Mouse (Mus musculus) spleen, embryonic (tissue): Measurements from ENCODE around the gene Egfl7.

Experiments
- CTCF ChIA-PET: fragments of 350-600 bp; sonication (Branson Sonifier 250); formaldehyde crosslinking; loops from one replicate; lab custom pipeline; 2022; lab: Charles Lee

Gene Egfl7

DNA sequence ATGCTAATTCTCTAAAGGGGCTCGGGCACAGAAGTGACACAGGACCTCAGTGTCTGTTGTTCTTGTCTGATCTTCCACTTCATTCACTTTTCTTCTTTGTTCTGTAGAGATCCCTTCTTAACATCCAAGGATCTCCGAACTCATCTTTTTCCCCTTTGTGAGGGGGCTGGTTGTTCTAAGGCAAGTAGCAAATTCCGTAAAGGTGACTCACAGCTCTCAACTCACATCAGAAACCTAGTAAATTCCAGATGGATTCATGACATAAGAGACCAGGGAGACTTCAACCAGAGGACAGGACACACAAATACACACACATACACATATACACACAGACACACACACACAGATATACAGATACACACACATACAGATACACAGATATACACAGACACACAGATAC, 30.7 kb downstream of the Egfl7 start:
- CTCF ChIA-PET, result interaction anchor here (0.5 kb wide), 1 partner anchor 16 kb away, joined by 3 read pairs; no protein-coding TSS in a partner anchor

DNA sequence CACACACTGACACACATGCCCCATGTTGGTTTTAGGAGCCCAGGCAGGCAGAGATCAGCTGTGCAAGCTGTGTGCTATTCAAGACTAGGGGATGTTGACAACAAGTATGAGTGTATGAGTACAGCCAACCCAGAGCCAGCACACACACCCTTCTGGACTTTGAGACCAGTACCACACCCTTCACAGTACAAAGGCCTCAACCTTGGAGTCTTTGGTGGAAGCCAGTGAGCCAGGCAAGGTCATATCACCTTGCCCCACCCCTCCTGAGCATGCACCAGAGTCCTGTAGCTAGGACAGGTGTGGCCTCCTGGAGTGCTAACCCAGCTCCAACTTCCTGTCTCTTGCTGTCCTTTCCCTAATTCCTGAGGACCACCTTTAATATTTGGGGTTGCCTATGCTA, 31.2 kb downstream of the Egfl7 start:
- CTCF ChIA-PET, result interaction anchor here (0.7 kb wide), 1 partner anchor 31 kb away, joined by 12 read pairs; no protein-coding TSS in a partner anchor

- CTCF ChIA-PET, result no interaction called here
These were observed 32.1 kb downstream of the Egfl7 start for GRCm38 (mm10) chr2:26611896-26612295.

DNA sequence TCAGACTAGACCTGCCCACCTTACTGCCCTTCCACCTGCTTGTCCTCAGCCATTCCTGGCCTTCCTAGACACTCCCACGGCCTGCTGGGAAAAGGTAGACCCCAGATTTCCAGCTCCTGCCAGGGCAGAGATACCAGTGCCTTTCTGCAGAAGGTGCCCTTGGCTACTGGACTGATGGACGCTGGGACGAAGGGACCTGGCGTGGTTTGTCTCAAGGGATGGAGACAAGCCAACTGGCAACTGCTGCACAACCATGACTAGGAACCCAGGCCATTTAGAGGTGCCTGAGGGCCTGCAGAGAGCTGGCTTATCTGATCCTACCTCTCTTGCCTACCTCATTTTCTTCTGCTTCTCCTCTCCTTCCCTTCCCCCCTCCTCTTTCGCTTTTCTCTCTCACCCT, 35.1 kb downstream of the Egfl7 start:
- CTCF ChIA-PET, result no interaction called here

GRCm38 (mm10) chr2:26615459-26616124, 35.8 kb downstream of the Egfl7 start:
- CTCF ChIA-PET, result no interaction called here

GRCm38 (mm10) chr2:26617331-26617730, 37.5 kb downstream of the Egfl7 start:
- CTCF ChIA-PET, result no interaction called here

- CTCF ChIA-PET, result no interaction called here
These were observed 38.1 kb downstream of the Egfl7 start for GRCm38 (mm10) chr2:26617928-26618327.

- CTCF ChIA-PET, result no interaction called here
These were observed 41.4 kb downstream of the Egfl7 start for GRCm38 (mm10) chr2:26621246-26621645.

GRCm38 (mm10) chr2:26622984-26623383, 43.2 kb downstream of the Egfl7 start:
- CTCF ChIA-PET, result no interaction called here

- CTCF ChIA-PET, result no interaction called here
These were observed 45.6 kb downstream of the Egfl7 start for GRCm38 (mm10) chr2:26625419-26625818.

GRCm38 (mm10) chr2:26626081-26626480, 46.3 kb downstream of the Egfl7 start:
- CTCF ChIA-PET, result interaction anchor here (0.6 kb wide), 1 partner anchor 98 kb away, joined by 4 read pairs; no protein-coding TSS in a partner anchor

DNA sequence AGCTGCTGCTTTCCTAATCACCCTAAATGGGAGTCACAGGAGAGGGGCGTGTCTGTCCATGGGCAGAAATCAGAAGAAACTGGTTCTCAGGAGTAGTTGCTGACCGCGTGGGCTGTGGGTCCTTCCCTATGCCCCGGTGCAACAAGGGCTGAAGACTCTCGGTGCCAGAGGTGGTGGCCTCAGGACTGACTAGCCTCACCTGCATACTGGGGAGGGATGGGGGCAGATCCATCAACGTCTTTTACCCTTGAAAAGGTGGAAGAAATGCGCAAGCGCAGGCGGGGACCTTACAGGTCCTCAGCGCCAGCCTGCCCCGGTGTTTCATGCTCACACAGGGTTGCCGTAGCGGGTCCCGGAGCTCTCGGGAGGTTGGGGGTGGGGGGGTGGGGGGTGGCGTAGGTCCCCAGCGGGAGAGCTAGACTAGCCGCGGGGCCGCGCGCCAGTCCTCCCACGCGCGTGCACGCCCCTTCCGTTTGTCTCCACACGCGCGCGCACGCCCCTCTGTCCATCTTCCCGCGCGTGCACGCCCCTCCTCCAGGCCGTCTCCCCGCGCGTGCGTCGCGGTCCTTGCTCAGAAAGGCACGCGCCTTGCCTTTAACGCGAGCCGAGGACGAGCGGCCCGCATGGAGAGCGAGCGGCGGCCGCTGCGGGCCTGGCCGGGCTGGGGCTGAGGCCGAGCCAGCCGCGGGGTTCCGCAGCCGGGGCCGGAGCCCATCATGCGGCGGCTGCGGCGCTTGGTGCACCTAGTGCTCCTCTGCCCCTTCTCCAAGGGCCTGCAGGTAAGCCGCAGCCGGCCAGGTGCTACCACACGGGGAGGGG, 48.3 kb downstream of the Egfl7 start, which contains the start of gene Fam69b:
Gene Fam69b (plus strand): TSS at position 537 of the 819 bp plus-strand sequence.
- CTCF ChIA-PET, result no interaction called here

DNA sequence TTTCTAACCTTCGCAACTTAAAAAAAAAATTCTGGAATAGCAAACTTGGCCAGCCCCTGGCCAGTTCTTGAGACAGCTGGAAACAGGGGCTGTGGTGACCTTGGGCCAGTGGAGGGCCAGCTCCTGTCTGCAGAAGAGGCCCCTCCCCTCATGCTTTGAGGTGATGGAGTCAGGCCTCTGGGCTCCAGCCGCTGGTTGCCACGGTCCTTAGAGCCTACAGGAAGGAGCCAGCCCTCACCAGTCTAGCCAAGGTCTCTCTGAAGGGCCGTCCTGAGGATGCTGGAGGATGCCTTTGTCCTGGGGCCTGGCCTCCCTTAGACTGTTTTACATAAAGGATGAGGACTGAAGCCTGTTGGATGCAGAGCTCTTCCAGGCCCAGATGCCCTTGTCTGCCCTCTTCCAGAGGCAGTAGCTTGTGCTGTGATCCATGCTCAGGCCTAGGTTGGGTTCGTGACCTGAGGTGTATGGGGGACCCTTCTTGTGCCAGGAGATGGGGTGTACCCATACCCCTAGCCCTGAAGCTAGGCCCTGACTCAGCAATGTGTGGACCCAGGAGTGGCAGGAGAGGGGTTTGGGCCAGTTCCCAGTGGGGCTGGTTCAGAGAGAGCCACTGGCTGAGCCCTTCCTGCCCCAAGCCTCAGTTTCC, 49.1 kb downstream of the Egfl7 start:
- CTCF ChIA-PET, result interaction anchor here (0.5 kb wide), 1 partner anchor 303 kb away, joined by 3 read pairs; no protein-coding TSS in a partner anchor

DNA sequence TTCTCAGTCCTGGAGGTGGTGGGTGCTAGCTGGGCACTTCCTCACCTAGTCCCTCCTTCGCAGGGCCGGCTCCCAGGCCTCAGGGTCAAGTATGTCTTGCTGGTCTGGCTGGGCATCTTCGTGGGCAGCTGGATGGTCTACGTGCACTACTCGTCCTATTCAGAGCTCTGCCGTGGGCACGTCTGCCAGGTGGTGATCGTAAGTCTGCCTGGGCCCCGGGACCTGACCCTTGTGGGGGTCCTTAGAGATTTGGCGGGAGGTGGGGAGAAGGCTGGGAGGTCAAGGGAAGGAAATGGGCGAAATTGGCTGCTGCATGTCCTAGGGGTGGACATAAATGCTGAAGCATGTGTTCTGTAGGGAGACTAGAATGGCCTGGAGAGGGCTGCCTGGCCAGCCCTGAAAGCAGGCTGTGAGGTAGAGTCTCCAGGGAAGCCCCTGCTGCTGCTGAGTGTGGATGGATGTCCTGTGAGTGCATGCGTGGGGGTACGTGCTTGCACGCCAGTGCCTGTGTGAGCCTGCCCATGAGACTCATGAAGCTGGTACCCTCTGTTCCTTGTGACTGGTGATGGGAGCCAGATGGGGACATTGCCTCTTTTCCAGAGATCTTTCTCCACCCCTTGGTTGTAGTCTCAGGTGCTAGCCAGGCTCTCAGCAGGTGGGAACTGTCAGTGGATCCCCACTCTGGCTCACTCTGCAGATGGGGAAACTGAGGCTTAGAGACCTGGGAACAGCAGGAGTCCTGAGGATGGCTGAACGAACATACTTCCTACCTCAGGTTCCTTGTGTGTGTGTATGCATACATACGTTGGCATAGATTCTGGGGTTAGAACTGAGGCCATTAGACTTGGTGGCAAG, 53.0 kb downstream of the Egfl7 start:
- CTCF ChIA-PET, result no interaction called here

GRCm38 (mm10) chr2:26633953-26634530, 54.2 kb downstream of the Egfl7 start:
- CTCF ChIA-PET, result interaction anchor here (0.5 kb wide), 1 partner anchor 1341 kb away, joined by 3 read pairs; no protein-coding TSS in a partner anchor

DNA sequence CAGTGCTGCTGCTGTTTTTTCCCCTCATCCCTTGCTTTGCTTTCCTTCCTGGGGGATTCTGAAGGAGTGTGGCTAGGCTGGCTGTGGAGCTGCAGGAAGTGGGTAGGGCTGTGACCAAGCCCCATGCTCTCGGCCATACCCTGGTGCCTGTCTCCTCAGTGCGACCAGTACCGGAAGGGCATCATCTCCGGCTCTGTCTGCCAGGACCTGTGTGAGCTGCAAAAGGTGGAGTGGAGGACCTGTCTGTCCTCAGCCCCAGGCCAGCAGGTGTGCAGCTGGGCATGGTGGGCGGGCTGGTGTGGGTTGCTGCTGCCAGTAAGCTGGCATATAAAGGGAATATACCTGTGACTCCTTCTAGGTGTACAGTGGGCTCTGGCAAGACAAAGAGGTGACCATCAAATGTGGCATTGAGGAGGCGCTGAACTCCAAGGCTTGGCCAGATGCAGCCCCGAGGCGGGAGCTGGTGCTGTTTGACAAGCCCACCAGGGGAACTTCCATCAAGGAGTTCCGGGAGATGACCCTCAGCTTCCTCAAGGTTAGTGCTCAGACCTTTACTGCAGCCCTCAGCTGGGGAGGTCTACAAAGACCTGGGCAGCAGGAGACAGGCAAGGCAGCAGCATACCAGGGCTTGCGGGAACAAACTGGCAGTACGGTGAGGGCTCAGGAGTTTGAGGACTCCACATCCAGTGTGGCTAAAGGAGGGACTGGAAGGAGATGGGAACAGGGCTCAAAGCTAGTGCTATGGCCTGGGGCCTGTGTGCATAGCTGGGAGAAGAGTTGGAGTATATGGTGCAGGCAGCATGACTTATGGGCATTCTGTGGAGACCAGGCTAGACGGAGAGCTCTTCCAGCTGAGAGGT, 55.0 kb downstream of the Egfl7 start:
- CTCF ChIA-PET, result interaction anchor here (0.5 to 1.3 kb wide), 2 partner anchors 12 to 1342 kb away, joined by 3 to 13 read pairs; no protein-coding TSS in a partner anchor

- CTCF ChIA-PET, result interaction anchor here (1.0 to 1.3 kb wide), 2 partner anchors 11 to 23 kb away, joined by 4 to 13 read pairs; no protein-coding TSS in a partner anchor
These were observed 55.9 kb downstream of the Egfl7 start for GRCm38 (mm10) chr2:26635489-26636324.

GRCm38 (mm10) chr2:26636325-26636635, 56.5 kb downstream of the Egfl7 start:
- CTCF ChIA-PET, result interaction anchor here (1.0 to 1.3 kb wide), 2 partner anchors 11 to 24 kb away, joined by 4 to 13 read pairs; no protein-coding TSS in a partner anchor
